ENCODE assay signal across 8 mouse cellular contexts in genomic region chr12:99215521-99216255, GRCm38 (mm10).
A peak's percentile ranks its signal among the peaks of the same experiment; 100 is the strongest.
DNase-seq lines count a peak whose midpoint lies in the region; ATAC-seq and TF ChIP-seq lines count a peak whose summit lies in the region.

No protein-coding gene starts in this region.

- peak; percentile 46 for TF ChIP-seq CTCF in layer of hippocampus, adult 2 months (conservative IDR thresholded peaks at IDR 0.05)

- 58% methylated on average over 11 of the region's 11 CpGs for WGBS in hindbrain, embryonic 13.5 days
- WGBS in midbrain, embryonic 14.5 days = 58% methylated on average over 11 of the region's 11 CpGs

- H3K4me3 ChIP-seq in layer of hippocampus, adult 2 months = no peak overlapping the region
- no peak overlapping the region for H3K4me3 ChIP-seq in hindbrain, embryonic 13.5 days
- no peak overlapping the region for H3K4me3 ChIP-seq in midbrain, embryonic 14.5 days (replicated peaks; ENCODE audit: low read depth, low read length)

- no peaks in the 10 kb centered on the region for H3K36me3 ChIP-seq in hindbrain, embryonic 13.5 days
- H3K36me3 ChIP-seq in midbrain, embryonic 14.5 days (ENCODE audit: control insufficient read depth, insufficient read depth, low read length) = no peaks in the 10 kb centered on the region

- H3K9ac ChIP-seq in hindbrain, embryonic 13.5 days = no peak overlapping the region
- H3K9ac ChIP-seq in midbrain, embryonic 14.5 days (replicated peaks; ENCODE audit: low read length) = no peak overlapping the region

- no peaks in the 10 kb centered on the region for H3K27me3 ChIP-seq in hindbrain, embryonic 13.5 days
- H3K27me3 ChIP-seq in midbrain, embryonic 14.5 days (ENCODE audit: control insufficient read depth, insufficient read depth, low read length) = no peaks in the 10 kb centered on the region

- no peaks in the 10 kb centered on the region for H3K9me3 ChIP-seq in hindbrain, embryonic 13.5 days
- H3K9me3 ChIP-seq in midbrain, embryonic 14.5 days (ENCODE audit: control insufficient read depth, low read length) = no peaks in the 10 kb centered on the region

- H3K27ac ChIP-seq in layer of hippocampus, adult 2 months = peak overlapping the region; percentile 32; the same call in 1 of the 2 replicates
- peak overlapping the region; percentile 62; the same call in 1 of the 2 replicates for H3K27ac ChIP-seq in hindbrain, embryonic 13.5 days
- H3K27ac ChIP-seq in midbrain, embryonic 14.5 days (replicated peaks; ENCODE audit: low read depth, low read length) = peak overlapping the region; percentile 21

- intact Hi-C loops in left cerebral cortex, postnatal 25 days (cut with DNase I) = no loop called here

- ATAC-seq in hindbrain, embryonic 13.5 days (ENCODE audit: low FRiP score) = no peak
- no peak for ATAC-seq in midbrain, embryonic 14.5 days (ENCODE audit: low FRiP score, low TSS enrichment)
- ATAC-seq in activated CD4-positive, CD25-positive, alpha-beta regulatory T cell, adult 4 months = no peak

- H3K4me1 ChIP-seq in hindbrain, embryonic 13.5 days (replicated peaks) = peaks cover 81% of the 10 kb centered on the region
- H3K4me1 ChIP-seq in midbrain, embryonic 14.5 days (ENCODE audit: control insufficient read depth, insufficient read depth, low read length) = peaks cover 53% of the 10 kb centered on the region

- H3K4me2 ChIP-seq in hindbrain, embryonic 13.5 days = no peak overlapping the region
- no peak overlapping the region for H3K4me2 ChIP-seq in midbrain, embryonic 14.5 days (ENCODE audit: low read length)

- DNase-seq in layer of hippocampus, adult 2 months (ENCODE audit: low spot score in 2 of 2) = no peak
- no peak for DNase-seq in layer of hippocampus, adult 11-12 months (ENCODE audit: low spot score)
- peak; percentile 87 for DNase-seq in cerebellum, postnatal 36 days
- peak; percentile 34 for DNase-seq in midbrain, embryonic 14.5 days
- DNase-seq in right cerebral cortex, postnatal 4 days = no peak
- no peak for DNase-seq in left cerebral cortex, postnatal 25 days (ENCODE audit: low spot score in 2 of 2)

Comparison
In these comparisons a context has a peak if more than half of its experiments do, and no peak if none do; other contexts are left out.
1. DNase-seq: peak in cerebellum, postnatal 36 days (2 of 2) and midbrain, embryonic 14.5 days (single experiment); none in layer of hippocampus, adult 2 months (0 of 2), layer of hippocampus, adult 11-12 months (single experiment), right cerebral cortex, postnatal 4 days (single experiment) and left cerebral cortex, postnatal 25 days (0 of 2).
2. Peak in every context shown above with its lines, with median percentiles within 50 percentile points of each other: H3K27ac ChIP-seq.